Mouse (Mus musculus) megakaryocyte, embryonic 14.5 days (primary cell): ENCODE measurements around the gene Mmgt2. TPM values are rescaled to one million over a fixed set of nuclear protein-coding genes. Genes with fewer than 3 reads are reported as not detected.

Experiments
- H3K27me3 ChIP-seq: replicated peaks from 2 replicates; pipeline ENCODE3; 2012; ENCODE audit warnings: inconsistent platforms
- H3K36me3 ChIP-seq: replicated peaks from 2 replicates; pipeline ENCODE3; 2012; ENCODE audit warnings: low read length, inconsistent platforms, mixed read lengths
- H3K4me1 ChIP-seq: 2 replicates; pipeline ENCODE4 v1.6.1; 2012; ENCODE audit warnings: inconsistent platforms
- H3K4me3 ChIP-seq: replicated peaks from 2 replicates; pipeline ENCODE3; 2012; ENCODE audit warnings: moderate library complexity, mild to moderate bottlenecking, inconsistent platforms
- H3K9me3 ChIP-seq: 2 replicates; pipeline ENCODE4 v1.6.1; 2012; ENCODE audit warnings: inconsistent platforms
- FLI1 ChIP-seq: IDR thresholded peaks from 2 replicates; pipeline ENCODE4 v1.6.1; 2012; ENCODE audit warnings: low read length, inconsistent platforms, mixed read lengths
- GATA1 ChIP-seq: IDR thresholded peaks from 3 replicates; pipeline ENCODE4 v1.6.1; 2012; ENCODE audit warnings: mixed read lengths, low read length, inconsistent platforms, borderline replicate concordance
- polyA plus RNA-seq: library from polyadenylated mRNA; stranded (reverse); fragments of >175 nt; gene quantifications from 2 replicates; pipeline ENCODE4 v1.2.3, GENCODE M21; 2012; ENCODE audit warnings: low replicate concordance; ENCODE audit not compliant: insufficient read depth

Mmgt2 gene
- polyA plus RNA-seq, 1 experiment = 26.5 TPM

DNA sequence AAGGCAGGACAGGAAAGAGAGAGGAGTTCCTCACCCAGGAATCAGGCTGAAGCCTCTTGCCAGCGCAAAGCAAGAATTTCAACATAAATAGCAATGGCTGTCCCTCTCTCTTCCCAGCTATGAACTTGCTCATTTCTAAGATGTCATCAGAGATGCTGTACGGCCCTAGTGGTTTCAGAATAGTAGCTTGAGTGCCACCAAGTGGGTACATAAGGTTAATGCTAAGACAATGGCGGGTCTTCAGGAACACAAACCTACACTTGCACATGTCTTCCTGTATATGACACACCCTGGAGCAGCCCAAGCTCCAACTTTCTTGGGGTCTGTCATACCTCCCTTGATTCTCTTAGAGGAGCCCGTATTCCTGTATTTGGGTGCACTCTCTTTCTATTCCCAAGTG, 51.3 kb downstream of the Mmgt2 start:
- Histone ChIP-seq H3K36me3 (no peaks in the 10 kb centered on the region), H3K4me1 (peaks cover 5% of the 10 kb centered on the region), H3K27me3 (peaks cover 7% of the 10 kb centered on the region), H3K9me3 (peaks cover 2% of the 10 kb centered on the region; the same call in 1 of the 2 replicates), H3K4me3 (no peak overlapping the region)
- TF ChIP-seq GATA1 = no peak

DNA sequence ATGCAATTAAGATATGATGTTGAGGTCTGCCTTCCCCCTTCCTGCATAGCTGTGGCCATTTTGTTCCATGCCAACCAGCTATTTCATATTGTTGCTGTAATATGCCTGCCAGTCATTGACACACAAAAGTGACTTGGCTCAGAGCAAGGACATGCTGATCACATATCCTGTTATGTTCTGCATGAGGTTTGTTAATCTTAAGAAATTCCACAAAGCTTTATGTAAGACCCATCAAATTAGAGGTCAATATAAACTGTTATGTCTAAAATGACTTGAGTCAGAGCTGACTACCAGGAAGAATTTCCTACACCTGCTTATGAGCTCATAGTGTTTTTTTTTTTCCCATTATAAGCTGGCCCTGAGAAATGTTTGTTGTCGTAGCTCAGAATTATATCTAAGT, 52.8 kb downstream of the Mmgt2 start:
- TF ChIP-seq FLI1 (no peak), GATA1 (no peak)
- Histone ChIP-seq H3K4me1 (peaks cover 5% of the 10 kb centered on the region), H3K36me3 (no peaks in the 10 kb centered on the region), H3K9me3 (no peaks in the 10 kb centered on the region), H3K4me3 (no peak overlapping the region), H3K27me3 (peaks cover 17% of the 10 kb centered on the region)

DNA sequence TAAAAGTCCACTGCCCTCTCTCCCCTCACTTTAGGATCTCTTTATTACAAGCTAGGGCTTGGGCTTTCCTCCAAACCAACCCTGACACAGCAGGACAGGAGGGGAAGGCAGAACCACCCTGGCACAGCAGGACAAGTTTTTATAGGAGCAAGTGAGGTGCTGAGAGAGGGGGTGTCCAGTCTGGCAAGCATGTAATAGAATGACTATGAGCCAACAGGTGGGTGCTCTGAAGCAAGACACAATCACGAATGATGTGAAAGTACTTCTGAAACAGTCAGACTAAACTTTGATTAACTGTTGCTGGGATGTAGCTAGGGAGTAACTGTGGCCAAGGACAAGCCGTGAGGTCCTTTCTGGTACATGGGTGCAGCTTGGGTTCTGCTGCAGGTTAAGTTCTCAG, 57.7 kb downstream of the Mmgt2 start:
- no peaks in the 10 kb centered on the region for H3K4me1 ChIP-seq
- no peaks in the 10 kb centered on the region for H3K9me3 ChIP-seq
- no peaks in the 10 kb centered on the region for H3K36me3 ChIP-seq
- peaks cover 30% of the 10 kb centered on the region for H3K27me3 ChIP-seq
- no peak overlapping the region for H3K4me3 ChIP-seq
- TF ChIP-seq FLI1 (no peak), GATA1 (no peak)

DNA sequence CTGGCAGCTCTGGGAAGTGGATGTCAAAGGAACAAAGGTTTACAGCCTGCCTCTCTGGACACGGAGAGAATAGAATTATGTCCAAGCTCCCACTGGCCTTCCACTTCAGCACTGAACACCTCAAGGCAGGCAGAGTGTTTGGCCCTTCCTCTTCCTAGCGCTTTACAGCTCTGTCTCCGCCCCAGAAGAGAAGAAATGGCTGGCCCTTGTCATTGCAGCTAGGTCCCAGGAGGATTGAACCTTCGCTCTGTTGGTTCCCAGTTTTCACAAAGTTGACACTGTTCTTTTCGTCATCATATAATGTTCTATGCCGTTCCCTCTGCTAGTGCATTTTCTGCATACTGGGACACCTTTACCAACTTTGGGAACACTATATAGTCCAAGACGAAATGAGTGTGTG, 59.8 kb downstream of the Mmgt2 start:
- H3K4me3 ChIP-seq = no peak overlapping the region
- H3K27me3 ChIP-seq = peaks cover 34% of the 10 kb centered on the region
- TF ChIP-seq FLI1 (no peak), GATA1 (no peak)
- peaks cover 3% of the 10 kb centered on the region; the same call in 1 of the 2 replicates for H3K9me3 ChIP-seq
- H3K4me1 ChIP-seq = no peaks in the 10 kb centered on the region
- H3K36me3 ChIP-seq = no peaks in the 10 kb centered on the region

DNA sequence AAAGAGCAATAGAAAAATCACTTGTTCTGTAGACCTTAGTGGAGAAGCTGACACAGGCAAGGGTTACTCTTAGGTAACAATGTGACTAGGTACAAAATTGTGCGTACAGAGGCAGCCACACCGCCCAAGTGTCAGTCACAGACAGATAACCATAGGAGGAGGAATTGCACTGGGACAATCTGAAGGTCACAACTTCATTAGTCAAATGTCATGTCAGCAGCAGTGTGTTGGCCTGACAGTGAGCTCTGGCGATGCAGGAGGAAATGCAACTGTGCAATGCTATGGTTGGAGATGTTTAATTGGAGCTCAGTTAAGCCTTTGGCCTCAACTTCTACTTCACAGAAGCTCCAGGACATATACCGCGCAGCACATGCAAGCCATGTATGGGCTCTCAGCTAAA, 62.2 kb downstream of the Mmgt2 start:
- H3K9me3 ChIP-seq = peaks cover 16% of the 10 kb centered on the region
- TF ChIP-seq FLI1 (no peak), GATA1 (no peak)

More for the DNA sequence above, 62.2 kb downstream of the Mmgt2 start:
- Histone ChIP-seq H3K4me1 (no peaks in the 10 kb centered on the region), H3K36me3 (no peaks in the 10 kb centered on the region), H3K4me3 (no peak overlapping the region), H3K27me3 (peaks cover 32% of the 10 kb centered on the region)

Other genes with a start within 250 kb of the Mmgt2 start
- 3.4 and 7.5 TPM in 2 replicates for gene Pigl, start 190.2 kb upstream of the Mmgt2 start, polyA plus RNA-seq
- 86.7 and 160 TPM in 2 replicates for gene Ncor1, start 190.1 kb upstream of the Mmgt2 start, polyA plus RNA-seq
- gene Cenpv, start 109.4 kb upstream of the Mmgt2 start, polyA plus RNA-seq = 10.8 and 13.9 TPM in 2 replicates
- gene Ubb, start 97.5 kb upstream of the Mmgt2 start, polyA plus RNA-seq = 1,084 and 1,175 TPM in 2 replicates
- gene Trpv2, start 74.2 kb upstream of the Mmgt2 start, polyA plus RNA-seq = 11.2 and 11.9 TPM in 2 replicates
- 4.6 and 8.6 TPM in 2 replicates for gene Lrrc75a, start 141 bp upstream of the Mmgt2 start, polyA plus RNA-seq
- gene Zfp287, start 83.2 kb downstream of the Mmgt2 start, polyA plus RNA-seq = 0.16 TPM in 1 of 2 replicates, not detected in the other
- not detected in 2 replicates for gene Gm10428, start 104.4 kb downstream of the Mmgt2 start, polyA plus RNA-seq
- gene Zfp286, start 140.8 kb downstream of the Mmgt2 start, polyA plus RNA-seq = 0.89 TPM in 1 of 2 replicates, not detected in the other
- 0.47 and 3.6 TPM in 2 replicates for gene Trim16, start 171.6 kb downstream of the Mmgt2 start, polyA plus RNA-seq
- 0.36 TPM in 1 of 2 replicates, not detected in the other for gene Fbxw10, start 198.4 kb downstream of the Mmgt2 start, polyA plus RNA-seq
- gene Tvp23b, start 230.8 kb downstream of the Mmgt2 start, polyA plus RNA-seq = 2.0 TPM in 1 of 2 replicates, not detected in the other